ENCODE assay signal across 8 mouse cellular contexts in genomic region chr14:32994954-32995636, GRCm38 (mm10). TPM values are rescaled to one million over a fixed set of nuclear protein-coding genes. Genes with fewer than 3 reads are reported as not detected.
DNase-seq lines count a peak whose midpoint lies in the region; ATAC-seq lines count a peak whose summit lies in the region.

No protein-coding gene starts in this region.

- DNase-seq in adrenal gland, adult (ENCODE audit: inconsistent age in 2 of 2, low spot score in 1 of 2) = peak; percentile 13 to 59
- DNase-seq in adrenal gland, postnatal 25 days = no peak
- DNase-seq in kidney, postnatal 14 days = peak; percentile 36
- no peak for DNase-seq in thymus, postnatal 25 days
- no peak for DNase-seq in natural killer cell, adult 2 months (ENCODE audit: low spot score in 2 of 2)

- H3K27me3 ChIP-seq in heart, embryonic 15.5 days = no peaks in the 10 kb centered on the region
- no peaks in the 10 kb centered on the region for H3K27me3 ChIP-seq in midbrain, embryonic 12.5 days

- 11% methylated on average over 10 of the region's 10 CpGs for WGBS in heart, embryonic 15.5 days
- 2% methylated on average over 10 of the region's 10 CpGs for WGBS in midbrain, embryonic 12.5 days

- no peak overlapping the region for H3K9ac ChIP-seq in heart, embryonic 15.5 days
- H3K9ac ChIP-seq in midbrain, embryonic 12.5 days (replicated peaks) = no peak overlapping the region

- H3K4me1 ChIP-seq in brown adipose tissue, adult 24 weeks (ENCODE audit: control insufficient read depth, insufficient read depth, insufficient read length, low read length) = no peaks in the 10 kb centered on the region
- H3K4me1 ChIP-seq in heart, embryonic 15.5 days (replicated peaks) = peaks cover 12% of the 10 kb centered on the region
- H3K4me1 ChIP-seq in midbrain, embryonic 12.5 days = peaks cover 22% of the 10 kb centered on the region

- H3K9me3 ChIP-seq in heart, embryonic 15.5 days (replicated peaks) = no peaks in the 10 kb centered on the region
- no peaks in the 10 kb centered on the region for H3K9me3 ChIP-seq in midbrain, embryonic 12.5 days

- H3K4me2 ChIP-seq in heart, embryonic 15.5 days = peak overlapping the region; percentile 48
- H3K4me2 ChIP-seq in midbrain, embryonic 12.5 days (replicated peaks) = peak overlapping the region; percentile 37

- no peaks in the 10 kb centered on the region for H3K36me3 ChIP-seq in heart, embryonic 15.5 days
- H3K36me3 ChIP-seq in midbrain, embryonic 12.5 days = no peaks in the 10 kb centered on the region

- ATAC-seq in heart, embryonic 15.5 days (replicated peaks; ENCODE audit: insufficient number of reproducible peaks, insufficient read depth, low FRiP score, low read depth) = no peak
- no peak for ATAC-seq in midbrain, embryonic 12.5 days (ENCODE audit: low FRiP score, low read depth)

- no peak overlapping the region for H3K27ac ChIP-seq in brown adipose tissue, adult 24 weeks (replicated peaks; ENCODE audit: low read depth, low read length)
- H3K27ac ChIP-seq in heart, embryonic 15.5 days = peak overlapping the region; percentile 49; the same call in 1 of the 2 replicates
- H3K27ac ChIP-seq in midbrain, embryonic 12.5 days (replicated peaks) = peak overlapping the region; percentile 46; the same call in 1 of the 2 replicates

- peak overlapping the region; percentile 31 for H3K4me3 ChIP-seq in brown adipose tissue, adult 24 weeks (ENCODE audit: insufficient read depth, low read depth, low read length)
- H3K4me3 ChIP-seq in heart, embryonic 15.5 days = peak overlapping the region; percentile 21
- H3K4me3 ChIP-seq in midbrain, embryonic 12.5 days = no peak overlapping the region

RNA-seq across cellular contexts. Expression of gene Lrrc18, which starts 3.9 kb away (rescaled TPM):
- 0.79 and 1.2 TPM in 2 replicates for total RNA-seq in adrenal gland, postnatal 25 days (2021)
- not detected in 2 replicates for polyA plus RNA-seq in brown adipose tissue, adult 24 weeks (2012; ENCODE audit: insufficient read depth, insufficient read length, missing spikeins)
- 0.13 and 0.25 TPM in 2 replicates for polyA plus RNA-seq in heart, embryonic 15.5 days (2015; fragmentation: Nextera tagmentation; extraction: Ambion mirVana)
- 0.35 and 0.37 TPM in 2 replicates for polyA plus RNA-seq in midbrain, embryonic 12.5 days (2016; fragmentation: Nextera tagmentation; extraction: Ambion mirVana)

Comparison
In these comparisons a context has a peak if more than half of its experiments do, and no peak if none do; other contexts are left out.
1. DNase-seq: peak in adrenal gland, adult (2 of 2) and kidney, postnatal 14 days (single experiment); none in adrenal gland, postnatal 25 days (single experiment), thymus, postnatal 25 days (single experiment) and natural killer cell, adult 2 months (0 of 2).